Mouse (Mus musculus): ENCODE measurements at regions not wholly inside any gene's neighbourhood (a gene's known extent, or its start where the extent isn't known, plus 50 kb on each side); places are given as distances from the start of the nearest gene placed in this dataset.
"Not testable (repeated sequence)": the region's sequence is repeated elsewhere in the genome, so short reads cannot be mapped to it uniquely, and the experiment has no call there.

- peak; percentile 1 for DNase-seq
Observed at GRCm38 (mm10) chr7:60622271-60623249, 482.5 kb upstream of the Snrpn start.

DNA sequence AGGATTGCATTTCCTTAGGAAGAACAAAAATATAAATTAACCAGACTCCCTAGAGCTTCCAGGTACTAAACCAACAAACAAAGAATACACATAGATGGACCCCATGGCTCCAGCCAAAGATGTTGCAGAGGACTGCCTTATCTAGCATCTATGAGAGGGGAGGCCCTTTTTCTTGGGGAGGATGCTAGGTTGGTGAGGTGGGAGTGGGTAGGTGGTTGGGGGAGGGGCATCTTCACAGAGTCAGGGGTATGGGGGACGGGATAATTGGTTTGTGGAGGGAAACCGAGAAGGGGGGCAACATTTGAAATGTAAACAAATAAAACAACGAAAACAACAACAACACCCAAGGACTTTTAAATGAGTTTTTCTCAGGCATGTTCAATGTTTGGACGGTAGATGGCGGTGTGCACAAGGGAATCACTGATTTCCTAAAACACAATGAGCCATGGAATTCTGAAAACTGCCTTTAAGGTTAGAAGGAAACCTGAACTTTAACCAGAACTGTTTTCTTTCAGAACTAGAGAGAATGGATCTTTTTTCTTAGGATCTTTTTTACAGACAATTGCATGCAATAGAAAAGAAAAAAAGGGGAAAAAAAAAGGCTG, 477.2 kb upstream of the Snrpn start:
- DNase-seq, result not testable (repeated sequence)

Data from lung, postnatal 36 days (tissue).